In the genomic region with DNA sequence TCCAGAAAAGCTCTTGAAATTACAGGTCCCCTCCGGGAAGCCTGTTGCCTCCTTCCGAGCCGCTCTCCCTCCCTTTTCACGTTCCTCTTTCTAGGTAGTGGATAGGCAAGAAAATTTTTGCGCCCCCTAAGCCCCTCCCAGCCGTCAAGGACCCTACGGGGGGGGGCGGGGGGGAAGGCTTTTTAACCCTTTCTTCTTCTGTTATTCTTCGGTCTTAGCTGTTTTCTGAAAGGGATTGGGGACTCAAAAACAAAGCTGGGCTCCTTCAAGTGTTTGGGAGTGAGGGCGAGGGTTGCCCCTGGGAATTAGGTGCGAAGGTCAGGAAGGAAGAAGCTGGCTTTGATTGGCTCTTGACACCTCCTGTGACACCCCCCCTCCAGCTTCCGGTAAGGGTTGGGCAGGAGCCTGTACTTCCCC, we compare ENCODE assay signal across 8 mouse cellular contexts. TPM values are rescaled to one million over a fixed set of nuclear protein-coding genes. Genes with fewer than 3 reads are reported as not detected.
A peak's percentile ranks its signal among the peaks of the same experiment; 100 is the strongest.
DNase-seq lines count a peak whose midpoint lies in the region; ATAC-seq lines count a peak whose summit lies in the region.

No protein-coding gene starts in this region.

- DNase-seq in adrenal gland, adult (ENCODE audit: inconsistent age in 2 of 2, low spot score in 1 of 2): peak; percentile 65 to 86
- no peak for DNase-seq in adrenal gland, adult 8-10 months
- peak; percentile 75 for DNase-seq in adipocyte (ENCODE audit: low spot score)
- DNase-seq in kidney, postnatal 25 days: peak; percentile 61 to 83
- no peak for DNase-seq in ovary, postnatal 10 days (ENCODE audit: low spot score)
- DNase-seq in right cerebral cortex, postnatal 36 days (ENCODE audit: low spot score in 2 of 2): no peak

- H3K4me1 ChIP-seq in heart, embryonic 14.5 days (ENCODE audit: control insufficient read depth in 2 of 2, insufficient read depth in 2 of 2, low read length in 2 of 2): peaks cover 15 to 43% of the 10 kb centered on the region in 2 experiments
- peaks cover 30% of the 10 kb centered on the region for H3K4me1 ChIP-seq in midbrain, embryonic 13.5 days (replicated peaks)

- H3K4me2 ChIP-seq in heart, embryonic 14.5 days (ENCODE audit: low read length): peak overlapping the region; percentile 91
- H3K4me2 ChIP-seq in midbrain, embryonic 13.5 days (replicated peaks): peak overlapping the region; percentile 88

- peak overlapping the region; percentile 78 to 96 for H3K4me3 ChIP-seq in heart, embryonic 14.5 days (ENCODE audit: control insufficient read depth in 1 of 2, insufficient read depth in 1 of 2, low read depth in 1 of 2, low read length in 2 of 2)
- H3K4me3 ChIP-seq in midbrain, embryonic 13.5 days (replicated peaks): peak overlapping the region; percentile 60

- WGBS in heart, embryonic 14.5 days: 2% methylated on average over 12 of the region's 12 CpGs
- 2% methylated on average over 12 of the region's 12 CpGs for WGBS in midbrain, embryonic 13.5 days

- no peaks in the 10 kb centered on the region for H3K36me3 ChIP-seq in heart, embryonic 14.5 days (ENCODE audit: control insufficient read depth, insufficient read depth, low read length)
- H3K36me3 ChIP-seq in midbrain, embryonic 13.5 days: no peaks in the 10 kb centered on the region

- no peaks in the 10 kb centered on the region for H3K27me3 ChIP-seq in heart, embryonic 14.5 days (ENCODE audit: control insufficient read depth, insufficient read depth, low read length)
- peaks cover 71% of the 10 kb centered on the region for H3K27me3 ChIP-seq in midbrain, embryonic 13.5 days

- H3K9ac ChIP-seq in heart, embryonic 14.5 days (ENCODE audit: low read length): peak overlapping the region; percentile 95
- H3K9ac ChIP-seq in midbrain, embryonic 13.5 days (replicated peaks): no peak overlapping the region

- peak overlapping the region; percentile 99 to 100 for H3K27ac ChIP-seq in heart, embryonic 14.5 days (replicated peaks in 1 of 2; ENCODE audit: control insufficient read depth in 1 of 2, insufficient read depth in 1 of 2, low read depth in 2 of 2, low read length in 2 of 2)
- H3K27ac ChIP-seq in midbrain, embryonic 13.5 days: no peak overlapping the region

- no peak for ATAC-seq in heart, embryonic 14.5 days (ENCODE audit: insufficient number of reproducible peaks, insufficient read depth, low FRiP score, low read depth)
- no peak for ATAC-seq in midbrain, embryonic 13.5 days

- no peaks in the 10 kb centered on the region for H3K9me3 ChIP-seq in heart, embryonic 14.5 days (ENCODE audit: control insufficient read depth, low read length)
- H3K9me3 ChIP-seq in midbrain, embryonic 13.5 days: no peaks in the 10 kb centered on the region

RNA-seq across cellular contexts. Expression of a gene that starts 1.5 kb away (rescaled TPM):
- 100 to 1,000 TPM; 305 to 438 (median 384) TPM for total RNA-seq in adrenal gland, adult 8-10 months (2022)
- 2.6 and 3.1 TPM in 2 replicates for polyA plus RNA-seq in heart, embryonic 14.5 days (2014; fragmentation: Nextera tagmentation; extraction: Ambion mirVana)
- 0.26 and 0.35 TPM in 2 replicates for polyA plus RNA-seq in midbrain, embryonic 13.5 days (2015; fragmentation: Nextera tagmentation; extraction: Ambion mirVana)

Comparison
In these comparisons a context has a peak if more than half of its experiments do, and no peak if none do; other contexts are left out.
1. DNase-seq: peak in adrenal gland, adult (2 of 2), adipocyte (single experiment) and kidney, postnatal 25 days (2 of 2); none in adrenal gland, adult 8-10 months (single experiment), ovary, postnatal 10 days (single experiment) and right cerebral cortex, postnatal 36 days (0 of 2).